Mouse (Mus musculus) liver, embryonic 16.5 days (tissue): Measurements from ENCODE around the gene Tmem63a. TPM values are rescaled to one million over a fixed set of nuclear protein-coding genes. Genes with fewer than 3 reads are reported as not detected.

ENCODE experiments used
- ATAC-seq: fragments of 200-750 bp; cut with Nextera tagmentation; 2 replicates; pipeline ENCODE4 v1.8.0; 2017; ENCODE audit warnings: low read depth, mild to moderate bottlenecking, moderate number of reproducible peaks, moderate library complexity
- H3K27ac ChIP-seq: fragments of 300-500 bp; sonication (generic); 2 replicates; pipeline ENCODE4 v1.5.1; 2014; ENCODE audit warnings: mild to moderate bottlenecking, low read length
- H3K27me3 ChIP-seq: fragments of 300-500 bp; sonication (generic); 2 replicates; pipeline ENCODE4 v1.6.1; 2014; ENCODE audit warnings: low read depth, low read length, mixed read lengths; ENCODE audit not compliant: control insufficient read depth, insufficient read depth
- H3K36me3 ChIP-seq: fragments of 300-500 bp; sonication (generic); 2 replicates; pipeline ENCODE4 v1.6.1; 2014; ENCODE audit warnings: mild to moderate bottlenecking; ENCODE audit not compliant: control insufficient read depth, insufficient read depth
- H3K4me1 ChIP-seq: fragments of 300-500 bp; sonication (generic); 2 replicates; pipeline ENCODE4 v1.6.1; 2014; ENCODE audit warnings: low read depth, low read length, mixed read lengths; ENCODE audit not compliant: control insufficient read depth
- H3K4me2 ChIP-seq: fragments of 300-500 bp; sonication (generic); 2 replicates; pipeline ENCODE4 v1.6.1; 2014; ENCODE audit warnings: low read depth, low read length, mixed read lengths
- H3K4me3 ChIP-seq: fragments of 300-500 bp; sonication (generic); 2 replicates; pipeline ENCODE4 v1.5.1; 2014; ENCODE audit warnings: low read depth, mild to moderate bottlenecking, low read length
- H3K9ac ChIP-seq: fragments of 300-500 bp; sonication (generic); 2 replicates; pipeline ENCODE4 v1.6.1; 2014; ENCODE audit warnings: low read depth, low read length
- H3K9me3 ChIP-seq: fragments of 300-500 bp; sonication (generic); replicated peaks from 2 replicates; pipeline ENCODE4 v1.6.1; 2016; ENCODE audit warnings: low read length; ENCODE audit not compliant: control insufficient read depth
- WGBS: fragments of 180-500 bp; shearing (Covaris S2); extraction: QIAGEN DNeasy Blood & Tissue Kit; methylation state at CpG from one replicate; pipeline ENCODE4 v1.1.7; 2014; ENCODE audit not compliant: insufficient replicate concordance; 5-methylcytosine and 5-hydroxymethylcytosine counted together
- polyA plus RNA-seq: library from polyadenylated mRNA; unstranded; fragments of >200 nt; fragmentation: Nextera tagmentation; extraction: Ambion mirVana; gene quantifications from 2 replicates; pipeline ENCODE4 v1.2.1, GENCODE M21; 2015

Tmem63a gene
- polyA plus RNA-seq, 1 experiment from 2014 or later = 10.9 TPM

GRCm38 (mm10) chr1:181022265-181022664, 80.1 kb downstream of the Tmem63a start:
- peaks cover 8% of the 10 kb centered on the region for H3K4me1 ChIP-seq
- H3K9me3 ChIP-seq = no peaks in the 10 kb centered on the region
- 9% methylated on average over 1 of the region's 1 CpGs for WGBS
- H3K4me3 ChIP-seq = no peak overlapping the region
- H3K9ac ChIP-seq = no peak overlapping the region
- H3K36me3 ChIP-seq = no peaks in the 10 kb centered on the region
- H3K27ac ChIP-seq = no peak overlapping the region
- H3K4me2 ChIP-seq = no peak overlapping the region
- H3K27me3 ChIP-seq = peaks cover 10% of the 10 kb centered on the region
- peak; percentile 67 for ATAC-seq

Other genes with a start within 250 kb of the Tmem63a start
- gene Mixl1, start 245.3 kb upstream of the Tmem63a start, polyA plus RNA-seq = 0.18 and 0.27 TPM in 2 replicates
- gene Acbd3, start 216.3 kb upstream of the Tmem63a start, polyA plus RNA-seq = 8.1 and 8.4 TPM in 2 replicates
- gene H3f3a, start 128.4 kb upstream of the Tmem63a start, polyA plus RNA-seq = 2,020 and 2,074 TPM in 2 replicates
- gene Sde2, start 91.2 kb upstream of the Tmem63a start, polyA plus RNA-seq = 20.9 and 21.5 TPM in 2 replicates
- not detected in 2 replicates for gene Lefty2, start 49.2 kb upstream of the Tmem63a start, polyA plus RNA-seq
- 81.2 and 83.4 TPM in 2 replicates for gene Pycr2, start 38.1 kb upstream of the Tmem63a start, polyA plus RNA-seq
- 3.5 and 3.6 TPM in 2 replicates for gene Lefty1, start 7.3 kb upstream of the Tmem63a start, polyA plus RNA-seq
- 10.1 and 11.3 TPM in 2 replicates for gene Ephx1, start 78.6 kb downstream of the Tmem63a start, polyA plus RNA-seq
- gene 9130409I23Rik, start 108.9 kb downstream of the Tmem63a start, polyA plus RNA-seq = 0.15 TPM in 2 replicates
- gene Nvl, start 201.9 kb downstream of the Tmem63a start, polyA plus RNA-seq = 9.3 and 10.0 TPM in 2 replicates
- 45.5 and 51.5 TPM in 2 replicates for gene Cnih4, start 202.3 kb downstream of the Tmem63a start, polyA plus RNA-seq